Mouse (Mus musculus): ENCODE results near the gene Smchd1. TPM values are rescaled to one million over a fixed set of nuclear protein-coding genes. Genes with fewer than 3 reads are reported as not detected.
A peak's percentile ranks its signal among the peaks of the same experiment; 100 is the strongest.
"Not testable (repeated sequence)": the region's sequence is repeated elsewhere in the genome, so short reads cannot be mapped to it uniquely, and the experiment has no call there.

The Smchd1 gene
- polyA plus RNA-seq, 1 experiment from 2014 or later, result 34.9 TPM

DNA sequence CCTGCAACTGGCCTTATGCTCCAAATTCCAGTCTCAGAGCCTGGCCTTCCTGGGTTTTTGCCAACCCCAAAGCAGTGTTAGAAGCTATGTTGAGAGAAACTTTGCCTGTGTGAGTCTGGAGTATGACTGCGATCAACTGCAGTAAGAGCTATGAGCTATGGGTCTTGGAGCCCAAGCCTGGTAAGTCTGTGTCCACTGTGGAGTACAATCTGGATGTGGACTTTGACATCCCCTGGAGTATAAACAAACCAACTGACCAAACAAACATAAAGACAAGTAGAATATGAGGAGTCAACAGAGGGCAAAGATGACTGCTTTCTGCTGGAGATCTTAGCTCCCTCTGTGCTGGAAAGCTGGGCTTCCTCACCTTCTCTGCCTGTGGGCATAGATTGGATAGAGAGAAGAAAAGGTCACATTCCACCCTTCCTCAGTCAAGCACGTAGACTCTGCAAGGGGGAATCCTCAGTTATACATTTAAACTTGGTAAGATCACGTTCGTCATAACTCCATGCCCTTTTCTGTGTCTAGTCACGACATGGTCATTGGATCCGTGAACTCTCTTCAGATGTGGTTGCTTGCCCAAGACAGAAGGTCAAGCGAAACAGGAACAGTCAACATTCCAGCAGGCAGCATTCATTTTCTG, 8.4 kb upstream of the Smchd1 start:
- H3K9ac ChIP-seq, result no peak overlapping the region
- no peaks in the 10 kb centered on the region for H3K27me3 ChIP-seq (replicated peaks)
- no peaks in the 10 kb centered on the region for H3K36me3 ChIP-seq
- 83% methylated on average over 7 of the region's 7 CpGs for WGBS
- no peak overlapping the region for H3K4me2 ChIP-seq
- H3K9me3 ChIP-seq, result no peaks in the 10 kb centered on the region
- H3K4me1 ChIP-seq, result peaks cover 11% of the 10 kb centered on the region
- H3K4me3 ChIP-seq, result no peak overlapping the region
- no peak for ATAC-seq (ENCODE audit: extremely low read depth, insufficient number of reproducible peaks, low FRiP score, low TSS enrichment)
- no peak overlapping the region for H3K27ac ChIP-seq (replicated peaks)

DNA sequence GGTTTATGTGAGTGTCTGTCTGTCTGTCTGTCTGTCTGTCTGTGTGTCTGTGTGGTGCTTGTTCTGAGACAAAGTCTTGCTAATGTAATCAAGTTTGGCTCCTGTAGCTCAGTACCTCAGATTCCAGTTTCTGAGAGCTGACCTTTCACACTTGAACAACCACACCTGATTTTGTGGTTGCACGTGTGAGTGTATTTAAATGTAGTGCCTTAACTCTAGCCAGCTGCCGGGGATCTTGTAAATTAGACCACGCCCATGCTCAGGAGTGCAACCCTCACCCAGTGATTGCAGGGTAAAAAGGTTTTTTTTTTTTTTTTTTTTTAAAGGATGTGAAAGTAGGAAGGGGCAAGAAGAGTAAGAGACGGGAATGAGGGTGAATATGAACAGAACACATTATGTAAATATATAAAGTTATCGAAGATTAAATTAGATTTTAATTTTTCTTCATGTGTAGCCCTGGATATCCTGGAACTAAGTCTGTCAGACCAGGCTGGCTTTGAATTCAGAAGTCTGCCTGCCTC, 4.3 kb upstream of the Smchd1 start:
- H3K9ac ChIP-seq, result no peak overlapping the region
- H3K36me3 ChIP-seq, result no peaks in the 10 kb centered on the region
- no peak for ATAC-seq (ENCODE audit: extremely low read depth, insufficient number of reproducible peaks, low FRiP score, low TSS enrichment)
- H3K4me1 ChIP-seq, result peaks cover 6% of the 10 kb centered on the region
- H3K4me2 ChIP-seq, result no peak overlapping the region
- no peaks in the 10 kb centered on the region for H3K27me3 ChIP-seq (replicated peaks)
- WGBS, result 56% methylated on average over 5 of the region's 5 CpGs
- H3K4me3 ChIP-seq, result no peak overlapping the region
- H3K27ac ChIP-seq (replicated peaks), result no peak overlapping the region
- H3K9me3 ChIP-seq, result no peaks in the 10 kb centered on the region

DNA sequence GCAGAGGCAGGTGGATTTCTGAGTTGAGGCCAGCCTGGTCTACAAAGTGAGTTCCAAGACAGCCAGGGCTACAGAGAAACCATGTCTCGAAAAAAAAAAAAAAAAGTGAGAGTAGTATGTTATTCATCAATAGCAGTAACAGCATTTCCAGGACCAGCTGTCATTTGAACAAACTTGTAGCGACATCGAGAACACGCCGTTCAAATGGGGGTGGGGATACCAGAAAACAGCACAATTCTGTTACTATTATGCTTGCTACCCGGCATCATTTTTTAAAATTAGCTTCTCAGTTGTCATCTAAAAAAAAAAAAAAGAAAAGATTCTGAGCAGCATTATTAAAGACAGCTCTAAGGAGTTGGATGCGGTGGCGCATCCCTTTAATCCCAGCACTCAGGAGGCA, 2.3 kb upstream of the Smchd1 start:
- Histone ChIP-seq H3K36me3 (no peaks in the 10 kb centered on the region), H3K4me1 (peaks cover 20% of the 10 kb centered on the region), H3K9ac (no peak overlapping the region), H3K27ac (replicated peaks) (no peak overlapping the region), H3K4me3 (no peak overlapping the region), H3K27me3 (replicated peaks) (no peaks in the 10 kb centered on the region), H3K9me3 (no peaks in the 10 kb centered on the region), H3K4me2 (no peak overlapping the region)
- WGBS, result 90% methylated on average over 8 of the region's 8 CpGs
- no peak for ATAC-seq (ENCODE audit: extremely low read depth, insufficient number of reproducible peaks, low FRiP score, low TSS enrichment)

DNA sequence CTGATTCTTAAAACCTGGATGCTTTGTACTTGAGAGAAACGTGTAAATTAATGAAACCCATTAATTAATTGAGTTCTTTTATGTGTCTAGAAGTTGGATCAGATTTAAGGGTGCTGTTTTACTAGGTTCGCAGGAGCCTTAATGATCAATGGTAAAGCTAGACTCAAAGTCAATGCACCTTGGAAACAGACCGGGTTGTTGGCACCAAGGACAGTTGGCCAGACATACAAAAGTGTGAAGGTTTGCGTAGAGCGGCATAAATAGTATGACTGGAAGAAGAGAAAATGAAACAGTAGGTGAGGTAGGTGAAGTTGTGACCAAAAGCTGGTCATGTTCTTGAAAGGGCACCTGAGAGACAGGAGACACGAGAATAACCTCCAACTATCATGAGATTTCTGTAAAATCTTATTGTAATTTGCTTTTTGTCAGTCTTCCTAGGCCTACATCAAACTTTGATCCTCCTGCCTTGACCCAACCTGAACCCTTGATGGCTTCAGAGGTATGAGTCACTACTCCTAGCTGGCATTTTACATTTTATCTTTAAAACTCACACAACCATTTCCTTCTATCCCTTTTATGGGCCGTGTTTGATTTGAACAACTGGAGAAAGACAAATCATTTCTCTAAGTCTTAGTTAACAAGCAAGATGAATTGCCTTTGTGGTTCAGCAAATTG, 1.3 kb upstream of the Smchd1 start:
- 77% methylated on average over 7 of the region's 7 CpGs for WGBS
- H3K9ac ChIP-seq, result peak overlapping the region; percentile 91
- no peaks in the 10 kb centered on the region for H3K36me3 ChIP-seq
- peaks cover 21% of the 10 kb centered on the region for H3K4me1 ChIP-seq
- H3K27me3 ChIP-seq (replicated peaks), result no peaks in the 10 kb centered on the region
- no peak for ATAC-seq (ENCODE audit: extremely low read depth, insufficient number of reproducible peaks, low FRiP score, low TSS enrichment)
- peak overlapping the region; percentile 94 for H3K4me2 ChIP-seq
- peak overlapping the region; percentile 97 for H3K4me3 ChIP-seq
- H3K27ac ChIP-seq (replicated peaks), result peak overlapping the region; percentile 98; the same call in 1 of the 2 replicates
- no peaks in the 10 kb centered on the region for H3K9me3 ChIP-seq

DNA sequence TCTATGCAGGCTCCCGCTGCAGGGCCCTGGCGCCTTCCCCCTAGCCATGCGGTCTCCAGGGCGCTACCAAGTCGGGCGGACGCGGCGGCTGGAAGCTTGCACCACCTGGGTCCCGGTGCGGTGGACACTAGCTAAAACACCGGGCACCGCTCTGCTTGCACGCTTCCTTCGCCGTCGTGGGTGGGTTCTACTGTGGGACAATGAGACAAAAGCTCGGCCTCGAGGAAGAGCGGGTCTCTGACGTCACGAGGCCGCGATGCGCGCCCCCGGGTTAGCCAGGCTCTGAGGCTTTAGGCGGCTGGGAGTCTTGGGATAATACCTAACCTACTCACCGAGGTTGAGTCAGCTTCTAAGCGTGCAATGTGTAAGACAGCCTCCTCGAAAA, 554 bp upstream of the Smchd1 start:
- under 1% methylated on average over 31 of the region's 31 CpGs for WGBS
- no peaks in the 10 kb centered on the region for H3K27me3 ChIP-seq (replicated peaks)
- H3K36me3 ChIP-seq, result no peaks in the 10 kb centered on the region
- H3K9me3 ChIP-seq, result no peaks in the 10 kb centered on the region
- H3K4me2 ChIP-seq, result peak overlapping the region; percentile 94
- H3K9ac ChIP-seq, result peak overlapping the region; percentile 91
- peak overlapping the region; percentile 98 for H3K27ac ChIP-seq (replicated peaks)
- peaks cover 21% of the 10 kb centered on the region for H3K4me1 ChIP-seq
- peak overlapping the region; percentile 97 for H3K4me3 ChIP-seq
- peak; percentile 39 for ATAC-seq (ENCODE audit: extremely low read depth, insufficient number of reproducible peaks, low FRiP score, low TSS enrichment)

DNA sequence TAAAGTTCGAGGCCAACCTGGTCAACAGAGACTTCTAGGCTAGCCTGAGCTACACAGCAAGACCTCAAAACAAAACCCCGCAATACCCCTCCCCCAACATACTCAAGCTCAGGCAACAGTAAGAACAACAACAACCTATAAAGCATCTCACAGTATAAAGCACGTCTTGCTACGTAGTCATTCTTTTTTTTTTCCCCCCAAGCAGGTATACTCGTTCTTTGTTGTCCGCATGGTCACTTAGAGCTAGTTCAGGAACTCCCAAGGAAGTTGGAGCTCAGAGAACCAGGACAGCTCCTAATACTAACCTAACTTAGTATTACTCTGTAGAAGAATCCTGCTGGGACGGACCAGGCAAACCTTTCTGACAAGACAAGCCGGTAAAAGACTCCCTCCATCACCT, 1.0 kb downstream of the Smchd1 start:
- H3K4me3 ChIP-seq, result peak overlapping the region; percentile 97
- H3K4me1 ChIP-seq, result peaks cover 21% of the 10 kb centered on the region
- no peaks in the 10 kb centered on the region for H3K9me3 ChIP-seq
- no peak for ATAC-seq (ENCODE audit: extremely low read depth, insufficient number of reproducible peaks, low FRiP score, low TSS enrichment)
- no peaks in the 10 kb centered on the region for H3K36me3 ChIP-seq
- H3K27ac ChIP-seq (replicated peaks), result peak overlapping the region; percentile 98
- 13% methylated on average over 8 of the region's 8 CpGs for WGBS
- H3K4me2 ChIP-seq, result peak overlapping the region; percentile 94
- peak overlapping the region; percentile 91 for H3K9ac ChIP-seq
- no peaks in the 10 kb centered on the region for H3K27me3 ChIP-seq (replicated peaks)

DNA sequence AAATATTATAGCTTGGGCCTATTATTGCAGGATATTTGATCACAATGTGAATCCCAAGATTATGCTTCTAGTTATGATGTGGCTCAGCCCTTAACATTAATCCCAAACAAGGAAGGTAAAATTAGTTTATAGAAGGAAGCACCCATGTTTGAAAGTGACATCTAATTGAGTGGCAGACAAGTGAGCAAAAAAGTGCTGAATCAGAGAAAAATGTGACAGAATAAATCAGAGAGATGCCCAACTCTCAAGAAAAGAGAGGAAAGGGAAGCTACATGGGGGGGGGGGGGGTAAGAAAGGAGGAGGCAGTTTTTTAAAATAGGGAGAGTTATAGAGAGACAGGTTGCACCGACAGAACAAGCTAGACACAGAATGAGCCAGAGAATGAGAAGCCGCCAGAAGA, 3.9 kb downstream of the Smchd1 start:
- H3K27me3 ChIP-seq (replicated peaks), result no peaks in the 10 kb centered on the region
- peaks cover 23% of the 10 kb centered on the region for H3K4me1 ChIP-seq
- H3K9me3 ChIP-seq, result no peaks in the 10 kb centered on the region
- no peak for ATAC-seq (ENCODE audit: extremely low read depth, insufficient number of reproducible peaks, low FRiP score, low TSS enrichment)
- no peaks in the 10 kb centered on the region for H3K36me3 ChIP-seq
- 76% methylated on average over 2 of the region's 2 CpGs for WGBS
- H3K27ac ChIP-seq (replicated peaks), result no peak overlapping the region
- H3K9ac ChIP-seq, result no peak overlapping the region
- H3K4me3 ChIP-seq, result no peak overlapping the region
- H3K4me2 ChIP-seq, result no peak overlapping the region

DNA sequence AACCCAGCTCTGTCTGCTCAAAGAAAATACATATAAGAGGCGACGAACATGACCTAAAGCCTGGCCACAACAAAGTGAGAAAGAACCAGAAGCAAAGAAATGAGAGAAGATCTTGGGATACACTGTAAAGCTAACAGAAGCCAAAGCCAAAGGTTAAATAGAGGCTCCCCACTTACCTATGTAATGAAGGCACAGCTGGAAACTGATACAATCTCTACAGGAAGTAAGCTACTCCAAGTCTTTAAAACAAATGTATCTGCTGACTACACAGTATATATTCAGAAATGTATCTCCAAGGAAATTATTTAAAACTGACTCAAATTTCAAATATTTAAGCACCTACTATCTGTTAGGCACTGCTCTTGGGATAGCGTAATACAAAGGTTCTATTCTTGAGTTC, 14.8 kb downstream of the Smchd1 start:
- Histone ChIP-seq H3K27ac (replicated peaks) (no peak overlapping the region), H3K9ac (no peak overlapping the region), H3K36me3 (peaks cover 70% of the 10 kb centered on the region), H3K9me3 (no peaks in the 10 kb centered on the region), H3K4me3 (no peak overlapping the region), H3K4me2 (no peak overlapping the region), H3K27me3 (replicated peaks) (no peaks in the 10 kb centered on the region), H3K4me1 (no peaks in the 10 kb centered on the region)
- 93% methylated on average over 3 of the region's 3 CpGs for WGBS
- ATAC-seq (ENCODE audit: extremely low read depth, insufficient number of reproducible peaks, low FRiP score, low TSS enrichment), result no peak

DNA sequence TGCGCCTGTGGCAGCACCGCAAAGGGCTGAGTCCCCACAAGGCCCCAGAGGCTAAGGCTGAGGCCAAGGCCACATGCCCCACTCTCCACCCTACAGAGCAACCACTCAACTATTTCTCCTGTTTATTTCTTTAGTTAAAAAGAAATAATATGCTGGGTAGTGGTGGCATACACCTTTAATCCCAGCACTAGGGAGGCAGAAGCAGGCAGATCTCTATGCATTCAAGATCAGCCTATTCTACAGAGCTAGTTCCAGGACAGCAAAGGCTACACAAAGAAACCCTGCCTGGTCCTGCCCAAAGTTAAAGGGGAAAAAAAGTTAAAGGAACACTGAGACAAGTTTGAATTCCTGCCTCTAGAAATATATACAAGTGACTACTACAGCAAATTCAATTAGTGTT, 15.3 kb downstream of the Smchd1 start, which contains the start of gene Gm4707:
Gene Gm4707 (minus strand): TSS at position 101 of the 400 bp plus-strand sequence.
- H3K36me3 ChIP-seq, result peaks cover 75% of the 10 kb centered on the region
- 96% methylated on average over 2 of the region's 2 CpGs for WGBS
- H3K4me2 ChIP-seq, result no peak within 1 kb of the TSS
- no peak within 1 kb of the TSS for H3K27ac ChIP-seq (replicated peaks)
- H3K9ac ChIP-seq, result no peak within 1 kb of the TSS
- ATAC-seq (ENCODE audit: extremely low read depth, insufficient number of reproducible peaks, low FRiP score, low TSS enrichment), result no peak
- H3K4me3 ChIP-seq, result no peak within 1 kb of the TSS
- H3K4me1 ChIP-seq, result no peaks in the 10 kb centered on the region
- no peaks in the 10 kb centered on the region for H3K9me3 ChIP-seq
- H3K27me3 ChIP-seq (replicated peaks), result no peaks in the 10 kb centered on the region

DNA sequence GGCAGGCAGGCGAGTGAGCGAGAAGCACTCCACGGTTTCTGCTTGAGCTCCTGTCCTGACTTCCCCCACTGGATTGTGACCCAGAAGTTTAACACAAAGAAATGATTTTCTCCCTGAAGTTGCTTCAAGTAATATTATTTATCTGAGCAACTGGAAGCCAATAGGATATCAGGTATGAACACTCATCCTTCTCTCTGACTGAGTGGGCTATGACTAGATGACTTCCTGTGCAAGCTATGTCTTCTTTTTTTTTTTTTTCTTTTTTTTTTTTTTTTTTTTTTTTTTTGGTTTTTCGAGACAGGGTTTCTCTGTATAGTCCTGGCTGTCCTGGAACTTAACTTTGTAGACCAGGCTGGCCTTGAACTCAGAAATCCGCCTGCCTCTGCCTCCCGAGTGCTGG, 17.8 kb downstream of the Smchd1 start:
- peaks cover 75% of the 10 kb centered on the region for H3K36me3 ChIP-seq
- H3K27ac ChIP-seq (replicated peaks); H3K9me3 ChIP-seq; H3K4me2 ChIP-seq; H3K27me3 ChIP-seq (replicated peaks); H3K4me1 ChIP-seq; ATAC-seq (ENCODE audit: extremely low read depth, insufficient number of reproducible peaks, low FRiP score, low TSS enrichment); H3K4me3 ChIP-seq; H3K9ac ChIP-seq: not testable (repeated sequence)
- 91% methylated on average over 5 of the region's 6 CpGs for WGBS

DNA sequence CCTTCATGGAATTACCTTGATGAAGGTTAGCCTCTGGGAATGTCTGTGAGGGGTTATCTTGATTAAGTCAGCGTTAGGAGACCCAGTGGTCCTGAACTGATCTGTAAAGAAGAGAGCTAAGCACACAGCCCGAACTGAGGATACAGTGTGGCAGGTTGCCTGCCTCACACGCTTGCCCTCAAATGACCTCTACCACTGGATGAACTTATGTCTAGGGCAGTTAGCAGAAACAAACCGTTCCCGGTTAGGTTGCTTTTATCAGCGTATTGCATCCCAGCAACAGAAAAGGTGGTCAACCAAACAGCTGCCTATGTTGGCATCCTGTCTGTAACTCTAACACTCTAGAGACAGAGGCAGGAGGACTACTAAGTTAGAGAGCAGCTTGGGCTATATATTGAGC, 30.0 kb downstream of the Smchd1 start:
- Histone ChIP-seq H3K9me3 (no peaks in the 10 kb centered on the region), H3K4me1 (no peaks in the 10 kb centered on the region), H3K4me3 (no peak overlapping the region), H3K27me3 (replicated peaks) (no peaks in the 10 kb centered on the region), H3K36me3 (peaks cover 53% of the 10 kb centered on the region), H3K27ac (replicated peaks) (no peak overlapping the region), H3K4me2 (no peak overlapping the region), H3K9ac (no peak overlapping the region)
- 79% methylated on average over 6 of the region's 6 CpGs for WGBS
- no peak for ATAC-seq (ENCODE audit: extremely low read depth, insufficient number of reproducible peaks, low FRiP score, low TSS enrichment)

DNA sequence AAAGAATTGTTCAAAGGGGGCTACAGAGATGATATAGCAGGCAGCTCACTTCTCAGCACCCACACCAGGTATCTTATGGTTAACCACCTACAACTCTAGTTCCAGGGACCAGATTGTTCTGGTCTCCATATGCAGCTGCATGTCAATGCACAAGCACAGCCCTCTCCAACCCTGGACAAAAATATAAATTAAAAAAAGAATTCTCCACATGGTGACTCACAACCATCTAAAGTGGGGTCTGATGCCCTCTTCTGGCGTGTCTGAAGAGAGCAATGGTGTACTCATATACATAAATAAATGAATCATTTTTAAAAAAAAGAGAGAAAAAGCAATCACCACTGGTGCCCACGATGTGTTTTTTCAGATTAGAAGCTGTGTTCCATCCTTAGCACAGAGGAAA, 30.4 kb downstream of the Smchd1 start:
- H3K27me3 ChIP-seq (replicated peaks), result no peaks in the 10 kb centered on the region
- H3K9me3 ChIP-seq, result no peaks in the 10 kb centered on the region
- H3K4me1 ChIP-seq, result no peaks in the 10 kb centered on the region
- no peak overlapping the region for H3K4me3 ChIP-seq
- H3K27ac ChIP-seq (replicated peaks), result no peak overlapping the region
- H3K36me3 ChIP-seq, result peaks cover 53% of the 10 kb centered on the region
- ATAC-seq (ENCODE audit: extremely low read depth, insufficient number of reproducible peaks, low FRiP score, low TSS enrichment), result no peak
- no peak overlapping the region for H3K4me2 ChIP-seq
- no peak overlapping the region for H3K9ac ChIP-seq
- WGBS, result 72% methylated on average over 2 of the region's 2 CpGs
